Mouse (Mus musculus) kidney, postnatal 4 days (tissue): ENCODE measurements around the gene Serinc2.

Experiments used
- DNase-seq, 2 experiments: peaks; one replicate each; pipeline ENCODE4 v3.0.0; 2021; ENCODE audit warnings: mixed read lengths in 2 of 2

Gene Serinc2

GRCm38 (mm10) chr4:130296243-130296965 lies 17.4 kb upstream of the Serinc2 start:
- DNase-seq, result no peak

GRCm38 (mm10) chr4:130295047-130295745 lies 16.2 kb upstream of the Serinc2 start:
- peak in 1 of 2 experiments; percentile 58 for DNase-seq

GRCm38 (mm10) chr4:130294513-130294912 lies 15.5 kb upstream of the Serinc2 start:
- DNase-seq, result no peak

GRCm38 (mm10) chr4:130292271-130292670 lies 13.3 kb upstream of the Serinc2 start:
- DNase-seq, result peak; percentile 88 to 89

- DNase-seq, result no peak
Observed at GRCm38 (mm10) chr4:130289824-130290223, 10.8 kb upstream of the Serinc2 start.

- no peak for DNase-seq
Observed at GRCm38 (mm10) chr4:130286531-130286930, 7.5 kb upstream of the Serinc2 start.

- no peak for DNase-seq
Observed at GRCm38 (mm10) chr4:130283826-130284225, 4.8 kb upstream of the Serinc2 start.

GRCm38 (mm10) chr4:130282856-130283255 lies 3.9 kb upstream of the Serinc2 start:
- no peak for DNase-seq

- DNase-seq, result no peak
Observed at GRCm38 (mm10) chr4:130276573-130277176, 2.3 kb downstream of the Serinc2 start.

- no peak for DNase-seq
Observed at GRCm38 (mm10) chr4:130275823-130276105, 3.2 kb downstream of the Serinc2 start.

- peak; percentile 66 to 73 for DNase-seq
Observed at GRCm38 (mm10) chr4:130275016-130275822, 3.8 kb downstream of the Serinc2 start.

- peak; percentile 44 to 55 for DNase-seq
Observed at GRCm38 (mm10) chr4:130274346-130275015, 4.5 kb downstream of the Serinc2 start.

GRCm38 (mm10) chr4:130273698-130274345 lies 5.2 kb downstream of the Serinc2 start:
- DNase-seq, result peak in 1 of 2 experiments; percentile 35

GRCm38 (mm10) chr4:130270611-130271347 lies 8.2 kb downstream of the Serinc2 start:
- DNase-seq, result no peak

GRCm38 (mm10) chr4:130270089-130270488 lies 8.9 kb downstream of the Serinc2 start:
- DNase-seq, result no peak

GRCm38 (mm10) chr4:130268736-130269135 lies 10.3 kb downstream of the Serinc2 start:
- no peak for DNase-seq

GRCm38 (mm10) chr4:130267069-130267468 lies 11.9 kb downstream of the Serinc2 start:
- peak; percentile 32 to 63 for DNase-seq

GRCm38 (mm10) chr4:130266601-130267000 lies 12.4 kb downstream of the Serinc2 start:
- DNase-seq, result no peak

- DNase-seq, result peak; percentile 85 to 86
Observed at GRCm38 (mm10) chr4:130264698-130265349, 14.2 kb downstream of the Serinc2 start.

- peak; percentile 25 to 33 for DNase-seq
Observed at GRCm38 (mm10) chr4:130264131-130264530, 14.9 kb downstream of the Serinc2 start.

GRCm38 (mm10) chr4:130260406-130260805 lies 18.6 kb downstream of the Serinc2 start:
- DNase-seq, result no peak
